ENCODE assay signal across 15 mouse cellular contexts in the genomic region with DNA sequence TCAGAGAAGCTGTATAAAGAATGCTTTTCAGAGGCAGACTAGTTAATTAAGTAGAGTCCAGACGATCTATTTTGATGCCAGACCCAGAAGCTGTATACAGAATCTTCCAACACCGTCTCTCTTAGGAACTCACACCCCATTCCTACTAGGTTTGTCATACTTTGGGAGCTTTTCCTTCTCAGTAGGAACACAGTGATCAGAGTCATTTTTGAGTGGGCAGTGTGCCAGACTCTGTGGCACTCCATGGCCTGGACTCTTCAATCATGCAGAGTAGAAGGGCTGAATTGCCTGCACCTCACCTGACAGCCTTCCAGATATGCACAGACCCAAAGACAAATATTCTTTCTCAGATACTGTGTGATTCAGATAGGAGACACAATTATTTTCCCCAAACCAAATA.
DNase-seq lines count a peak whose midpoint lies in the region; ATAC-seq lines count a peak whose summit lies in the region.
"Had no signal": no experiment of that assay in that cellular context is flagged by ENCODE, and none has a peak within 500 bp of the region (broad histone marks: within the 10 kb centered on the region; RNA-seq: fewer than 3 reads in every experiment).

No protein-coding gene starts in this region.

- H3K36me3 ChIP-seq in kidney, embryonic 16.5 days (ENCODE audit: insufficient read depth, low read length) = no peaks in the 10 kb centered on the region
- no peaks in the 10 kb centered on the region for H3K36me3 ChIP-seq in stomach, embryonic 15.5 days
- no peaks in the 10 kb centered on the region for H3K36me3 ChIP-seq in embryonic facial prominence, embryonic 10.5 days (replicated peaks)
- H3K36me3 ChIP-seq: hindbrain, embryonic 10.5 days; midbrain, embryonic 10.5 days had no signal

- DNase-seq in cerebellum, postnatal 25 days = peak; percentile 13 to 48
- no peak for DNase-seq in cerebellum, adult 11 months
- DNase-seq in kidney, postnatal 4 days = peak; percentile 14 to 19
- peak; percentile 64 for DNase-seq in adrenal gland, adult 2 months
- DNase-seq in embryonic facial prominence, embryonic 10.5 days (ENCODE audit: low spot score) = no peak
- no peak for DNase-seq in urinary bladder, adult 2 months (ENCODE audit: low spot score)
- DNase-seq: liver, postnatal 0 days had no signal

- H3K9ac ChIP-seq in kidney, embryonic 16.5 days (replicated peaks; ENCODE audit: low read length) = no peak overlapping the region
- no peak overlapping the region for H3K9ac ChIP-seq in stomach, embryonic 15.5 days
- H3K9ac ChIP-seq: forebrain, embryonic 13.5 days; liver, postnatal 0 days had no signal

- H3K9me3 ChIP-seq in kidney, embryonic 16.5 days (ENCODE audit: low read length) = no peaks in the 10 kb centered on the region
- H3K9me3 ChIP-seq in stomach, embryonic 15.5 days = no peaks in the 10 kb centered on the region
- no peaks in the 10 kb centered on the region for H3K9me3 ChIP-seq in embryonic facial prominence, embryonic 10.5 days
- H3K9me3 ChIP-seq: forebrain, embryonic 13.5 days; hindbrain, embryonic 10.5 days; midbrain, embryonic 10.5 days had no signal

- H3K4me2 ChIP-seq in kidney, embryonic 16.5 days (replicated peaks; ENCODE audit: low read depth, low read length) = no peak overlapping the region
- H3K4me2 ChIP-seq in stomach, embryonic 15.5 days = no peak overlapping the region
- H3K4me2 ChIP-seq: forebrain, embryonic 13.5 days; heart, embryonic 11.5 days had no signal

- no peak for ATAC-seq in kidney, embryonic 16.5 days (ENCODE audit: low FRiP score, low TSS enrichment)
- ATAC-seq in stomach, embryonic 15.5 days (ENCODE audit: insufficient read depth, low FRiP score, low read depth) = 0 out of 2 replicates have a peak, but pooled peaks have one; percentile 39
- ATAC-seq: forebrain, embryonic 13.5 days; intestine, postnatal 0 days; liver, postnatal 0 days had no signal

- H3K4me3 ChIP-seq in kidney, embryonic 16.5 days (ENCODE audit: low read length) = no peak overlapping the region
- no peak overlapping the region for H3K4me3 ChIP-seq in stomach, embryonic 15.5 days (replicated peaks)
- H3K4me3 ChIP-seq in embryonic facial prominence, embryonic 10.5 days = no peak overlapping the region
- H3K4me3 ChIP-seq: forebrain, embryonic 13.5 days; hindbrain, embryonic 10.5 days; left cerebral cortex, adult 2 months; midbrain, embryonic 10.5 days had no signal

- H3K27ac ChIP-seq in kidney, embryonic 16.5 days (ENCODE audit: low read length) = no peak overlapping the region
- H3K27ac ChIP-seq in stomach, embryonic 15.5 days = no peak overlapping the region
- H3K27ac ChIP-seq in embryonic facial prominence, embryonic 10.5 days (replicated peaks) = no peak overlapping the region
- H3K27ac ChIP-seq: forebrain, embryonic 13.5 days; hindbrain, embryonic 10.5 days; left cerebral cortex, adult 2 months; midbrain, embryonic 10.5 days had no signal

- H3K4me1 ChIP-seq in kidney, embryonic 16.5 days (ENCODE audit: insufficient read depth, low read length) = 0 out of 2 replicates have a peak, but pooled peaks cover 3% of the 10 kb centered on the region
- H3K4me1 ChIP-seq in stomach, embryonic 15.5 days = no peaks in the 10 kb centered on the region
- peaks cover 12% of the 10 kb centered on the region for H3K4me1 ChIP-seq in embryonic facial prominence, embryonic 10.5 days

- 56% methylated on average over 2 of the region's 2 CpGs for WGBS in kidney, embryonic 16.5 days
- 38% methylated on average over 2 of the region's 2 CpGs for WGBS in stomach, embryonic 15.5 days
- WGBS in embryonic facial prominence, embryonic 10.5 days = 81% methylated on average over 2 of the region's 2 CpGs

- H3K27me3 ChIP-seq in kidney, embryonic 16.5 days (ENCODE audit: insufficient read depth, low read length) = no peaks in the 10 kb centered on the region
- H3K27me3 ChIP-seq in stomach, embryonic 15.5 days (replicated peaks) = no peaks in the 10 kb centered on the region
- no peaks in the 10 kb centered on the region for H3K27me3 ChIP-seq in embryonic facial prominence, embryonic 10.5 days (replicated peaks; ENCODE audit: low read depth, poor library complexity, severe bottlenecking)
- H3K27me3 ChIP-seq: forebrain, embryonic 13.5 days had no signal

Comparison
In these comparisons a context has a peak if more than half of its experiments do, and no peak if none do; other contexts are left out.
1. DNase-seq: peak in cerebellum, postnatal 25 days (2 of 2), kidney, postnatal 4 days (2 of 2) and adrenal gland, adult 2 months (single experiment); none in cerebellum, adult 11 months (single experiment), embryonic facial prominence, embryonic 10.5 days (single experiment) and urinary bladder, adult 2 months (single experiment).